Mouse (Mus musculus) cerebellum, adult 2 months (tissue): ENCODE measurements at regions not wholly inside any gene's neighbourhood (a gene's known extent, or its start where the extent isn't known, plus 50 kb on each side); places are given as distances from the start of the nearest gene placed in this dataset.

ENCODE experiments used
- CTCF ChIP-seq: fragments of 200-500 bp; IDR thresholded peaks from 2 replicates; pipeline ENCODE4 v1.5.1; 2011; ENCODE audit warnings: low read depth, mild to moderate bottlenecking, control low read depth, low read length, moderate library complexity, borderline replicate concordance; ENCODE audit not compliant: insufficient read depth
- POLR2A ChIP-seq: fragments of 200-500 bp; IDR thresholded peaks from 2 replicates; pipeline ENCODE4 v1.6.1; 2011; ENCODE audit warnings: low read length, control low read depth, borderline replicate concordance; ENCODE audit not compliant: insufficient read depth

GRCm38 (mm10) chr4:32170106-32170459 lies 68.5 kb upstream of the Bach2 start:
- TF ChIP-seq CTCF (no peak), POLR2A (no peak)
